Mouse (Mus musculus) spleen, adult 2 months (tissue): Measurements from ENCODE around the gene Rap1gap.

Experiments
- CTCF ChIP-seq: fragments of 200-500 bp; IDR thresholded peaks from 2 replicates; pipeline ENCODE4 v1.5.1; 2011; ENCODE audit warnings: mild to moderate bottlenecking, inconsistent platforms; ENCODE audit not compliant: insufficient read depth, insufficient read length, insufficient replicate concordance; ENCODE audit errors: extremely low read depth
- POLR2A ChIP-seq: fragments of 200-500 bp; IDR thresholded peaks from 2 replicates; pipeline ENCODE4 v1.6.1; 2011; ENCODE audit warnings: low read depth, low read length, inconsistent platforms

GRCm38 (mm10) chr4:137641556-137641955 is 23.0 kb upstream of the Rap1gap start:
- no peak for TF ChIP-seq CTCF
- TF ChIP-seq POLR2A = no peak
